Mouse (Mus musculus) MEL (cell line): ENCODE results near the gene Zfp326. TPM values are rescaled to one million over a fixed set of nuclear protein-coding genes. Genes with fewer than 3 reads are reported as not detected.
A peak's percentile ranks its signal among the peaks of the same experiment; 100 is the strongest.

Experiments used
- DNase-seq: peaks from one replicate; pipeline ENCODE4 v3.0.0; 2011; ENCODE audit warnings: low read depth, low spot score
- H3K27ac ChIP-seq: 2 replicates; pipeline ENCODE4 v1.5.1; 2012; ENCODE audit warnings: low read depth, mild to moderate bottlenecking, control low read depth, low read length, moderate library complexity; ENCODE audit not compliant: control insufficient read depth
- H3K27me3 ChIP-seq, 2 experiments: fragments of 150-350 bp in 1 of 2; sonication (generic) in 1 of 2; 2 replicates each; pipeline ENCODE4 v1.6.1; 2012; ENCODE audit warnings: low read length in 2 of 2, mild to moderate bottlenecking in 2 of 2, improper control_type of control experiment in 1 of 2, moderate library complexity in 1 of 2; ENCODE audit not compliant: insufficient read depth in 2 of 2, control insufficient read depth in 1 of 2
- H3K36me3 ChIP-seq, 2 experiments: 2 replicates each; pipeline ENCODE4 v1.6.1; 2012 to 2014; ENCODE audit warnings: low read length in 2 of 2, improper control_type of control experiment in 1 of 2, inconsistent platforms in 1 of 2, mild to moderate bottlenecking in 1 of 2; ENCODE audit not compliant: insufficient read depth in 2 of 2, control insufficient read depth in 1 of 2
- H3K4me1 ChIP-seq, 2 experiments: fragments of 150-350 bp in 1 of 2; sonication (generic) in 1 of 2; 2 replicates each; pipeline ENCODE4 v1.6.1; 2012; ENCODE audit warnings: low read length in 2 of 2, improper control_type of control experiment in 1 of 2, mild to moderate bottlenecking in 1 of 2; ENCODE audit not compliant: insufficient read depth in 2 of 2, control insufficient read depth in 1 of 2
- H3K4me3 ChIP-seq, 2 experiments: fragments of 150-350 bp in 1 of 2; sonication (generic) in 1 of 2; 2 replicates each; pipeline ENCODE4 v1.5.1; 2012; ENCODE audit warnings: low read depth in 2 of 2, low read length in 2 of 2, mild to moderate bottlenecking in 2 of 2, moderate library complexity in 2 of 2, control low read depth in 1 of 2, improper control_type of control experiment in 1 of 2; ENCODE audit not compliant: control insufficient read depth in 1 of 2, insufficient read depth in 1 of 2
- H3K79me2 ChIP-seq: 2 replicates; pipeline ENCODE4 v1.6.1; 2012; ENCODE audit warnings: mild to moderate bottlenecking, low read length, moderate library complexity; ENCODE audit not compliant: control insufficient read depth, poor library complexity, insufficient read depth
- H3K9ac ChIP-seq: 2 replicates; pipeline ENCODE4 v1.6.1; 2012; ENCODE audit warnings: low read depth, mild to moderate bottlenecking, control low read depth, low read length, moderate library complexity; ENCODE audit not compliant: control insufficient read depth, poor library complexity, severe bottlenecking
- H3K9me3 ChIP-seq: fragments of 150-350 bp; sonication (generic); replicated peaks from 2 replicates; pipeline ENCODE4 v1.6.1; 2012; ENCODE audit warnings: mild to moderate bottlenecking, low read length, improper control_type of control experiment, moderate library complexity; ENCODE audit not compliant: insufficient read depth
- BHLHE40 ChIP-seq: IDR thresholded peaks from 2 replicates; pipeline ENCODE4 v1.6.1; 2012; ENCODE audit warnings: low read depth, mild to moderate bottlenecking, inconsistent platforms, low read length, improper control_type of control experiment, borderline replicate concordance
- CHD1 ChIP-seq: IDR thresholded peaks from 2 replicates; pipeline ENCODE4 v1.6.1; 2012; ENCODE audit warnings: low read depth, mild to moderate bottlenecking, inconsistent platforms, low read length, improper control_type of control experiment
- CTCF ChIP-seq, 3 experiments: IDR thresholded peaks in 2 of 3; conservative IDR thresholded peaks in 1 of 3; 2 replicates each; pipeline ENCODE4 v1.5.1; 2011 to 2012; ENCODE audit warnings: low read length in 3 of 3, low read depth in 2 of 3, mild to moderate bottlenecking in 2 of 3, improper control_type of control experiment in 1 of 3, inconsistent platforms in 1 of 3, mixed read lengths in 1 of 3, moderate library complexity in 1 of 3; ENCODE audit not compliant: control insufficient read depth in 1 of 3, insufficient read depth in 1 of 3, poor library complexity in 1 of 3, severe bottlenecking in 1 of 3
- E2F4 ChIP-seq: IDR thresholded peaks from 2 replicates; pipeline ENCODE4 v1.6.1; 2011; ENCODE audit warnings: low read depth, low read length, improper control_type of control experiment, borderline replicate concordance
- ELF1 ChIP-seq: IDR thresholded peaks from 2 replicates; pipeline ENCODE4 v1.6.1; 2014; ENCODE audit warnings: low read depth, mild to moderate bottlenecking, inconsistent platforms, low read length, improper control_type of control experiment, moderate library complexity
- EP300 ChIP-seq, 2 experiments: IDR thresholded peaks; 2 replicates each; pipeline ENCODE4 v1.6.1; 2011; ENCODE audit warnings: improper control_type of control experiment in 2 of 2, low read length in 2 of 2, low read depth in 1 of 2, mild to moderate bottlenecking in 1 of 2
- ETS1 ChIP-seq: IDR thresholded peaks from 2 replicates; pipeline ENCODE4 v1.6.1; 2012; ENCODE audit warnings: low read depth, mild to moderate bottlenecking, inconsistent platforms, low read length, improper control_type of control experiment, moderate library complexity
- GATA1 ChIP-seq: IDR thresholded peaks from 2 replicates; pipeline ENCODE4 v1.6.1; 2011; ENCODE audit warnings: low read depth, low read length, improper control_type of control experiment
- JUND ChIP-seq: IDR thresholded peaks from 2 replicates; pipeline ENCODE4 v1.6.1; 2011; ENCODE audit warnings: low read depth, mild to moderate bottlenecking, improper control_type of control experiment, low read length
- MAFK ChIP-seq: IDR thresholded peaks from 2 replicates; pipeline ENCODE4 v1.6.1; 2011; ENCODE audit warnings: low read depth, mild to moderate bottlenecking, low read length, improper control_type of control experiment, borderline replicate concordance
- MAX ChIP-seq: IDR thresholded peaks from 2 replicates; pipeline ENCODE4 v1.6.1; 2011; ENCODE audit warnings: low read length, improper control_type of control experiment
- MEF2A ChIP-seq: IDR thresholded peaks from 2 replicates; pipeline ENCODE4 v1.6.1; 2014; ENCODE audit warnings: low read depth, mild to moderate bottlenecking, inconsistent platforms, low read length, improper control_type of control experiment; ENCODE audit not compliant: poor library complexity, insufficient replicate concordance, severe bottlenecking; ENCODE audit errors: extremely low read depth
- MXI1 ChIP-seq: IDR thresholded peaks from 2 replicates; pipeline ENCODE4 v1.6.1; 2011; ENCODE audit warnings: mild to moderate bottlenecking, low read depth, low read length, improper control_type of control experiment
- MYB ChIP-seq: IDR thresholded peaks from 2 replicates; pipeline ENCODE4 v1.6.1; 2011; ENCODE audit warnings: mild to moderate bottlenecking, low read depth, low read length, improper control_type of control experiment
- MYC ChIP-seq: IDR thresholded peaks from 2 replicates; pipeline ENCODE4 v1.6.1; 2011; ENCODE audit warnings: low read depth, mild to moderate bottlenecking, low read length, improper control_type of control experiment, moderate library complexity
- POLR2A ChIP-seq, 2 experiments: IDR thresholded peaks; 2 replicates each; pipeline ENCODE4 v1.6.1; 2011 to 2012; ENCODE audit warnings: low read length in 2 of 2, mild to moderate bottlenecking in 2 of 2, control low read depth in 1 of 2, improper control_type of control experiment in 1 of 2, low read depth in 1 of 2, moderate library complexity in 1 of 2; ENCODE audit not compliant: control insufficient read depth in 1 of 2, insufficient read depth in 1 of 2, poor library complexity in 1 of 2
- POLR2AphosphoS5 ChIP-seq: IDR thresholded peaks from 2 replicates; pipeline ENCODE4 v1.6.1; 2012; ENCODE audit warnings: low read depth, borderline replicate concordance, mild to moderate bottlenecking, inconsistent platforms, low read length, moderate library complexity, mixed read lengths
- RCOR1 ChIP-seq: IDR thresholded peaks from 2 replicates; pipeline ENCODE4 v1.6.1; 2012; ENCODE audit warnings: low read depth, mild to moderate bottlenecking, inconsistent platforms, low read length, improper control_type of control experiment
- SIN3A ChIP-seq: IDR thresholded peaks from 2 replicates; pipeline ENCODE4 v1.6.1; 2012; ENCODE audit warnings: low read length, improper control_type of control experiment, inconsistent platforms
- TBP ChIP-seq: IDR thresholded peaks from 2 replicates; pipeline ENCODE4 v1.8.0; 2011; ENCODE audit warnings: low read depth, low read length, improper control_type of control experiment
- TCF12 ChIP-seq: IDR thresholded peaks from 2 replicates; pipeline ENCODE4 v1.6.1; 2014; ENCODE audit warnings: low read depth, mild to moderate bottlenecking, inconsistent platforms, low read length, improper control_type of control experiment, moderate library complexity
- USF2 ChIP-seq, 2 experiments: IDR thresholded peaks; 2 replicates each; pipeline ENCODE4 v1.6.1; 2011 to 2012; ENCODE audit warnings: improper control_type of control experiment in 2 of 2, low read length in 2 of 2, borderline replicate concordance in 1 of 2, inconsistent platforms in 1 of 2, low read depth in 1 of 2, mild to moderate bottlenecking in 1 of 2; ENCODE audit not compliant: insufficient read depth in 1 of 2
- ZMIZ1 ChIP-seq: IDR thresholded peaks from 2 replicates; pipeline ENCODE4 v1.6.1; 2012; ENCODE audit warnings: low read depth, mild to moderate bottlenecking, inconsistent platforms, low read length, improper control_type of control experiment, moderate library complexity
- ZNF384 ChIP-seq: IDR thresholded peaks from 2 replicates; pipeline ENCODE4 v1.6.1; 2012; ENCODE audit warnings: low read depth, mild to moderate bottlenecking, inconsistent platforms, low read length, improper control_type of control experiment
- polyA plus RNA-seq, 2 experiments: library from polyadenylated mRNA; stranded (reverse) in 1 of 2; unstranded in 1 of 2; fragments of >175 nt in 1 of 2; fragments of >200 nt in 1 of 2; gene quantifications; 2 replicates each; pipeline versions ENCODE4 v1.2.1 to v1.2.4; 2012; ENCODE audit warnings: low replicate concordance in 2 of 2, low read depth in 1 of 2; ENCODE audit not compliant: insufficient read length in 2 of 2, insufficient read depth in 1 of 2, missing spikeins in 1 of 2
- total RNA-seq: library from RNA; depleted of rRNA; stranded (reverse); fragments of 300-350 nt; gene quantifications from 2 replicates; pipeline ENCODE4 v1.2.3, GENCODE M21; 2012

The Zfp326 gene
- total and polyA plus RNA-seq, 3 experiments: 6.4 to 17.6 TPM; not detected in 1

- peak; percentile 58 for DNase-seq
- Histone ChIP-seq H3K27ac (peak overlapping the region; percentile 21; the same call in 1 of the 2 replicates), H3K9ac (peak overlapping the region; percentile 95), H3K27me3 (no peaks in the 10 kb centered on the region), H3K36me3 (peaks cover 0 to 21% of the 10 kb centered on the region in 2 experiments; a peak in 2 of 4 replicates), H3K9me3 (no peaks in the 10 kb centered on the region), H3K4me3 (peak overlapping the region; percentile 84 to 99), H3K79me2 (peaks cover 21% of the 10 kb centered on the region), H3K4me1 (peaks cover 15 to 19% of the 10 kb centered on the region in 2 experiments)
- TF ChIP-seq EP300 (IDR thresholded peaks at IDR 0.05; ENCODE audit: low read depth in 1 of 2, low read length in 2 of 2) (peak in 1 of 2 experiments; percentile 26; a peak in 2 of 4 replicates), ZMIZ1 (no peak), ELF1 (no peak), ETS1 (no peak), GATA1 (peak; percentile 68), RCOR1 (peak; percentile 59), MXI1 (peak; percentile 50), JUND (no peak), USF2 (IDR thresholded peaks at IDR 0.05; ENCODE audit: borderline replicate concordance in 1 of 2, insufficient read depth in 1 of 2, low read depth in 1 of 2, low read length in 2 of 2) (no peak), POLR2AphosphoS5 (no peak), CHD1 (0 out of 2 replicates have a peak, but pooled peaks have one; percentile 55), TBP (no peak), MEF2A (no peak)
Observed at GRCm38 (mm10) chr5:105876925-105877774, 785 bp downstream of the Zfp326 start.

DNA sequence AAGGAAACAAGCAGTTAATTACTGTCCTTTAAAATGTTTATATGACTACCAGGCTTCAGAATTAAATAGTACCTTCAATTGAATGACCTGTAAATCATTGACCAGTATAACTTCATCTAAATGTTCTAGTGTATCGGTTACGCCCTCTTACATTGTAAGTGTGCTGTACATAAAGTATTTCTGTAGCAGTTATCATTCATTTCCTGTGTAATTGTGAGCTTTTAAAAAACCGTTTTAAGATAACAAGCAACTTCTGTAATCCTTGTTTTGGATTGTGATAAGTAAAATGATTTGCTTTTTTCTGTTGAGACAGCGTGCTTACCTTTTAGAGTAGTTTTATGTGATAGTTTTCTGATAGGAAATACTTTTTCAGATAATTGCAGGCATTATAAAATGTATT, 11.0 kb downstream of the Zfp326 start:
- TF ChIP-seq SIN3A (peak; percentile 80), ETS1 (peak; percentile 77), EP300 (IDR thresholded peaks at IDR 0.05; ENCODE audit: low read depth in 1 of 2, low read length in 2 of 2) (peak; percentile 91 to 95), CTCF (IDR thresholded peaks at IDR 0.05 in 2 of 3, conservative IDR thresholded peaks at IDR 0.05 in 1 of 3; ENCODE audit: control insufficient read depth in 1 of 3, insufficient read depth in 1 of 3, low read depth in 2 of 3, low read length in 3 of 3, poor library complexity in 1 of 3, severe bottlenecking in 1 of 3) (no peak), GATA1 (peak; percentile 91), MAX (peak; percentile 19; the same call in 1 of the 2 replicates), TCF12 (peak; percentile 74; the same call in 1 of the 2 replicates), E2F4 (no peak), MXI1 (0 out of 2 replicates have a peak, but pooled peaks have one; percentile 42), ZNF384 (peak; percentile 58), RCOR1 (peak; percentile 95), BHLHE40 (peak; percentile 53; the same call in 1 of the 2 replicates), MAFK (no peak), POLR2A (IDR thresholded peaks at IDR 0.05; ENCODE audit: control insufficient read depth in 1 of 2, insufficient read depth in 1 of 2, low read depth in 1 of 2, low read length in 2 of 2, poor library complexity in 1 of 2) (no peak), MYB (peak; percentile 90), MYC (peak; percentile 73; the same call in 1 of the 2 replicates)
- peaks cover 5% of the 10 kb centered on the region; the same call in 1 of the 2 replicates for H3K79me2 ChIP-seq

More for the DNA sequence above, 11.0 kb downstream of the Zfp326 start:
- H3K36me3 ChIP-seq: peaks cover 18 to 33% of the 10 kb centered on the region in 2 experiments
- H3K4me3 ChIP-seq: peak overlapping the region in 1 of 2 experiments; percentile 3; a peak in 2 of 4 replicates
- H3K4me1 ChIP-seq: peaks cover 10 to 17% of the 10 kb centered on the region in 2 experiments
- peak; percentile 49 for DNase-seq
- no peaks in the 10 kb centered on the region for H3K9me3 ChIP-seq
- no peaks in the 10 kb centered on the region for H3K27me3 ChIP-seq
- peak overlapping the region; percentile 88 for H3K27ac ChIP-seq
- H3K9ac ChIP-seq: peak overlapping the region; percentile 40; the same call in 1 of the 2 replicates
